Mouse (Mus musculus): ENCODE measurements around the gene Tbc1d10a. TPM values are rescaled to one million over a fixed set of nuclear protein-coding genes. Genes with fewer than 3 reads are reported as not detected.

Gene Tbc1d10a
- polyA plus RNA-seq, 1 experiment from 2014 or later, result 25.4 TPM

DNA sequence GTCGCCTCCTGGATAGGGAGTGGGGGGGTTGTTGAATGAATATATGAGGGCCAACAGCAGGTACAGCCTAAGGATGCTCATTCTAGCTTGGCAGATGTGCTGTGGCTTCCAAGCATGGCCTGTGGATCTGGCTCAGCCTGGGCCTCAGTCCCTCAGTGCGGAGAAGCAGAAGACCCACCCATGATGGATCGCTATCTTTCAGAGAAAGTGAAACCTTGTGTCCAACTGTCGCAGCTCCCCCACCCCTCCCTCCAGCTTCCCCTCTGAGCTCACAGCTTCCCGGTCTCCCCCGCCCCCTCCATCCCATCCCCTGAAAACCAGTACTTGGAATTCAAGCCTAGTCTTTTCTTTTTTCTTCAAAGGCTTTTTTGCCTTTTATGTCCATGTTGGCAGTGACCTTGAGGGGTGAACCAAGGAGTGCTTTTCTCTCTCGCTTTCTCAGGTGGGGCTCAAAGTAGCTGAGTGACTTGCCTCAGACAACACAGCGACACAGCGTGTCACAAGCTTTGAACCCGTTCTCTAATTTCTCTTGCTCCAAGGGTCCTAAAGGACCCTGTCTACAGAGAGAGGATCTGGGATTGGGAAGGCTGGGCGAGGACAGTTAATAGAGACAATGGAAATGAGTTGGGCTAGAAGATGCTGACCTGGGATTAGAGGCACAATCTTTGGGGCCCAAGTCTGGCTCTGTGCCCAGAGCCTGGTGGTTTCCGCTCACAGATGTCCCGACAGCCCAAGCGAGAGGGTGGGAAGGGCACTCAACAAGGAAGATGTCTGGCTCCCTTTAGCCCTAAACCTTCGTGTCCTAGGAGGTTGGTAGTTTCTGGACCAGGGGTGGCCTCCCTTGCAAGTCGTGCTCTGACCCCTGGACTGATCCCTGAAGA, 49.3 kb downstream of the Tbc1d10a start, which contains the start of gene Osm:
Gene Osm (plus strand): TSS at position 756 of the 881 bp plus-strand sequence.
- H3K9me3 ChIP-seq, result no peaks in the 10 kb centered on the region; the same call in 1 of the 2 replicates
- no peak within 1 kb of the TSS for H3K27ac ChIP-seq
- DNase-seq (ENCODE audit: extremely low spot score, low spot score), result no peak
- H3K4me3 ChIP-seq, result no peak within 1 kb of the TSS
- H3K27me3 ChIP-seq (ENCODE audit: poor library complexity, severe bottlenecking), result no peaks in the 10 kb centered on the region
- 86% methylated on average over 16 of the region's 16 CpGs for WGBS
- H3K36me3 ChIP-seq (replicated peaks), result no peaks in the 10 kb centered on the region
- H3K4me1 ChIP-seq, result peaks cover 8% of the 10 kb centered on the region

DNA sequence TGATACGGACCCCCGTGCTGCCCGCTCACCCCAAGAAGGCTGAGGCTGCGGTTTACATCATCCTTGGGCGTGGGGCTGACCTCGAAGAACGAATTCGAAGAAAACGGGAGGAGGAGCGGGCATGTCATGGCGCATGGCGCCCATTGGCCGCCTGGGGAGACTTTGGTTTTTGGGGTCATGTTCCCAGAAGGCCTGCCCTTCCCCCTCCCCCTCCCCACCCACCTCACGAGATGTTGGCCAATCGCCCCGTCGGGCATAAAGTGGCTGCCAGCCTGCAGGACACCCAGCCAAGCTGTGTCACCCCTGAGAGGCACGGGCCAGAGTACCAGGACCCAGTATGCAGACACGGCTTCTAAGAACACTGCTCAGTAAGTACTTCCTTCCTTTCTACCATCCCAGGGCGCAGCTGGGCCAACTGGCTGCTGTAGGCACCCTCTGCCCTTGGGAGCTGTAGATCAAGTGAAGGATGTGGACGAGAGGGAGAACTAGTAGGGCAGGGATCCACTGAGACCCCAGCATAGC, 50.0 kb downstream of the Tbc1d10a start:
- H3K27me3 ChIP-seq (ENCODE audit: poor library complexity, severe bottlenecking), result no peaks in the 10 kb centered on the region
- no peak for DNase-seq (ENCODE audit: extremely low spot score, low spot score)
- no peak overlapping the region for H3K4me3 ChIP-seq
- WGBS, result 94% methylated on average over 21 of the region's 21 CpGs
- H3K27ac ChIP-seq, result no peak overlapping the region
- no peaks in the 10 kb centered on the region; the same call in 1 of the 2 replicates for H3K9me3 ChIP-seq
- H3K4me1 ChIP-seq, result peaks cover 8% of the 10 kb centered on the region
- no peaks in the 10 kb centered on the region for H3K36me3 ChIP-seq (replicated peaks)

DNA sequence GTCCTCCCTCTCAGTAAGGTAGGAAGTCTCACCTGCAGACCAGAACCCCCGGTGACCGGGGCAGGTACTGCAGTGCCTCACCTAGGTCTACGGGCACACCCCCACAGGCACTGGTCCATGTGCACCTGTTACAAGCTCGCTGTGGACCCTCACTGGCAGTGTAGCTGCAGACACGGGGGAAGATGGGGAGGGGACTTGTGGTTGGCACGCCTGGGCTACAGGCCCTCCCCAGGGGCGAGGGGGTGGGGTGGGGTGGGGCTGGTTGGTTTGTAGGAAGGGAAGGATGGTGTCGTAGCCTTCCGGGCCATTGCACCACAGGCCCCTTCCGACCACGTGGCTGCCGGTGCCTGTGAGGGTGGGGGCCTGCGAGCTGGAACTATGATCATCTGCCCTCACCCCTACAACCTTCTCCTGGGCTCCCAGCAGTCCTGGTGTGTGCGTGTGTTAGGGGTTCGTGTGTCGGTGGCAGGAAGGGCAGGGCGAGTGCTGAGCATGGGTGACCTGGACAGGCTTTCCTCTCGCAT, 50.9 kb downstream of the Tbc1d10a start:
- Histone ChIP-seq H3K27ac (no peak overlapping the region), H3K4me1 (peaks cover 8% of the 10 kb centered on the region), H3K36me3 (replicated peaks) (no peaks in the 10 kb centered on the region), H3K27me3 (ENCODE audit: poor library complexity, severe bottlenecking) (no peaks in the 10 kb centered on the region), H3K4me3 (no peak overlapping the region), H3K9me3 (no peaks in the 10 kb centered on the region; the same call in 1 of the 2 replicates)
- no peak for DNase-seq (ENCODE audit: extremely low spot score, low spot score)
- 86% methylated on average over 18 of the region's 18 CpGs for WGBS

DNA sequence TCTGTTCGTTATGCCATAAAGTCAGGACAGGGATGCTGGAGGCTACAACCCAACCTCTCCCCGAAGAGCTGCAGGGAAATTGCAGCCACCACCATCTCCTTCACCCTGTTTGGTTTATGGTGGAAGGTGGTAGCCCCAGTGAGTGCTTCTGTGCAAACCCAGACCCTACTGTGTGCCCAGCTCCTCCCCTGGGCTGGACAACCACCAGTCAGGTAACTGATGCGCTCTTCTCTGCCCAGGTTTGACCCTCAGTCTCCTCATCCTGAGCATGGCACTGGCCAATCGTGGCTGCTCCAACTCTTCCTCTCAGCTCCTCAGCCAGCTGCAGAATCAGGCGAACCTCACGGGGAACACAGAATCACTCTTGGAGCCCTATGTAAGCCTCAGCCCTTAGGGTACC, 51.6 kb downstream of the Tbc1d10a start:
- H3K4me1 ChIP-seq, result peaks cover 8% of the 10 kb centered on the region
- H3K9me3 ChIP-seq, result no peaks in the 10 kb centered on the region; the same call in 1 of the 2 replicates
- no peak overlapping the region for H3K27ac ChIP-seq
- 85% methylated on average over 6 of the region's 6 CpGs for WGBS
- H3K36me3 ChIP-seq (replicated peaks), result no peaks in the 10 kb centered on the region
- no peaks in the 10 kb centered on the region for H3K27me3 ChIP-seq (ENCODE audit: poor library complexity, severe bottlenecking)
- no peak for DNase-seq (ENCODE audit: extremely low spot score, low spot score)
- no peak overlapping the region for H3K4me3 ChIP-seq

DNA sequence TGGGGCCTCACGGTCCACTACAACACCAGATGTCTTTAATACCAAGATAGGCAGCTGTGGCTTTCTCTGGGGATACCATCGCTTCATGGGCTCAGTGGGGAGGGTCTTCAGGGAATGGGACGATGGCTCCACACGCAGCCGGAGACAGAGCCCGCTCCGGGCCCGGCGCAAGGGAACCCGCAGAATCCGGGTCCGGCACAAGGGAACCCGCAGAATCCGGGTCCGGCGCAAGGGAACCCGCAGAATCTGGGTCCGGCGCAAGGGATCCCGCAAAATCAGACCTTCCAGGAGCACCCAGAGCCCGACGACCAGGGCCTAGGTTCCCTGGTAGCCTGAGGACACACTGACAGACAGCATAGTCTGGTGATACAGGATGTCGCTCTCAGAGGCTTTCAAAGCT, 53.1 kb downstream of the Tbc1d10a start:
- DNase-seq (ENCODE audit: extremely low spot score, low spot score), result no peak
- Histone ChIP-seq H3K4me3 (no peak overlapping the region), H3K9me3 (no peaks in the 10 kb centered on the region; the same call in 1 of the 2 replicates), H3K27me3 (ENCODE audit: poor library complexity, severe bottlenecking) (no peaks in the 10 kb centered on the region), H3K27ac (no peak overlapping the region), H3K4me1 (peaks cover 8% of the 10 kb centered on the region), H3K36me3 (replicated peaks) (no peaks in the 10 kb centered on the region)
- WGBS, result 94% methylated on average over 23 of the region's 23 CpGs

DNA sequence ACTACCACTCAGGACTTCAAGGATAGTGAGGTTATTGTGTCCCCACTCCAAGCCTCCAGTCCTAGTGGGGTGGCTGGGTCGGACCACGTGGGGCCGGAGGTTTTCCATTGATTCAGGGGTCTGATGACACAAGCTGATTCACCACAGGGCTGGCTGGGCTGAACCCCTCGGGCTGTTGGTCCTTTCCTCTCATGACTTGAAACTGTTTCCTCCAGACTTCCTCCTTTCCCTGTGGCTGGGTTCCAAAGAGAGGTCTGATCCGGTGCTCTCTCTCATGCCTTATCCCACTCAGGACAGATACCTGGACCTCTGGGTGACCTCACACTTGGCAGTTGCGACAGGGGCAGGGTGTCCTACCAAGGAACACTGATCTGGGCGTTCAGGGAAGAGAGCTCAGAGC, 53.6 kb downstream of the Tbc1d10a start:
- WGBS, result 84% methylated on average over 7 of the region's 7 CpGs
- H3K36me3 ChIP-seq (replicated peaks), result no peaks in the 10 kb centered on the region
- H3K27me3 ChIP-seq (ENCODE audit: poor library complexity, severe bottlenecking), result no peaks in the 10 kb centered on the region

DNA sequence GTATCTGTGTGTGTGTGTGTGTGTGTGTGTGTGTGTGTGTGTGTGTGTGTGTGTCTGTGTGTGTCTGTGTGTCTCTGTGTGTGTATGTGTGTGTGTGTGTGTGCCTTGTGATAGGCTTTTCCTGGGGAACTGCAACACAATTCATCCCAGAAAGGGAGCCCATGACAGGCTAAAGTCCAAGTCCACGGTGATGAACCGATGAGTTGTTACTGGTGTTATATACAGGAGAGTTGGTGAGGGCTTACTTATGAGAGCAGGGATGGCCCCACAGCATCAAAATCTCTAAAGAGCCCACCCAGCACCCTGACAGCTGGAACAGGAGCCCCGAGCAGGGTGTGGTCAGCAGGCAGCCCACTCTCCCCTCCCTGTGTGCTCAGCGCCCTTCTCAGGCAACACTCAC, 54.6 kb downstream of the Tbc1d10a start:
- H3K27me3 ChIP-seq (ENCODE audit: poor library complexity, severe bottlenecking), result no peaks in the 10 kb centered on the region
- WGBS, result 79% methylated on average over 4 of the region's 4 CpGs
- no peak for DNase-seq (ENCODE audit: extremely low spot score, low spot score)

More for the DNA sequence above, 53.6 kb downstream of the Tbc1d10a start:
- Histone ChIP-seq H3K4me1 (peaks cover 8% of the 10 kb centered on the region), H3K4me3 (no peak overlapping the region), H3K9me3 (no peaks in the 10 kb centered on the region; the same call in 1 of the 2 replicates), H3K27ac (no peak overlapping the region)
- DNase-seq (ENCODE audit: extremely low spot score, low spot score), result no peak

DNA sequence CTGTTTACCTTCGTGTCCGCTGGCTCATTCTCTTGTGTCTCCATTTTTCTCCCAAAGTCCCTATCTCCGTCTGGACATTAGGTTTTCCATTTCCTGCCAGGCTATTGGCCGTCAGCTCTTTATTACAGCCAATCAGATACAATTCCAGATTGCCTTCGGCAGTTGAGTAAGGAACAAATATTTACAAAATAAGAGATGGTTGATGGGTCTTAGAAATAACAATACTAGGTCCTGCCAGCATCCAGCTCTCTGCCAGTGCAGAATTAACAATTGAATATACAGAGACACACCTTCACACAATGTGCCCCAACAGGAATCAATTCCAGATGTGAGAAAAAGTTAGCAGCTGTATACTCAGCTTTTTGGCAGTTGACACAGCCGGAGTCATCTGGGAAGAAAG, 59.5 kb downstream of the Tbc1d10a start:
- no peaks in the 10 kb centered on the region for H3K27me3 ChIP-seq (ENCODE audit: poor library complexity, severe bottlenecking)
- 0 out of 2 replicates have a peak, but pooled peaks cover 2% of the 10 kb centered on the region for H3K4me1 ChIP-seq
- 78% methylated on average over 6 of the region's 6 CpGs for WGBS
- H3K9me3 ChIP-seq, result no peaks in the 10 kb centered on the region
- DNase-seq (ENCODE audit: extremely low spot score, low spot score), result no peak
- H3K4me3 ChIP-seq, result no peak overlapping the region
- H3K27ac ChIP-seq, result no peak overlapping the region
- H3K36me3 ChIP-seq (replicated peaks), result no peaks in the 10 kb centered on the region

More for the DNA sequence above, 54.6 kb downstream of the Tbc1d10a start:
- H3K9me3 ChIP-seq, result no peaks in the 10 kb centered on the region; the same call in 1 of the 2 replicates
- H3K4me3 ChIP-seq, result no peak overlapping the region
- no peak overlapping the region for H3K27ac ChIP-seq
- H3K36me3 ChIP-seq (replicated peaks), result no peaks in the 10 kb centered on the region
- peaks cover under 1% of the 10 kb centered on the region; the same call in 1 of the 2 replicates for H3K4me1 ChIP-seq

DNA sequence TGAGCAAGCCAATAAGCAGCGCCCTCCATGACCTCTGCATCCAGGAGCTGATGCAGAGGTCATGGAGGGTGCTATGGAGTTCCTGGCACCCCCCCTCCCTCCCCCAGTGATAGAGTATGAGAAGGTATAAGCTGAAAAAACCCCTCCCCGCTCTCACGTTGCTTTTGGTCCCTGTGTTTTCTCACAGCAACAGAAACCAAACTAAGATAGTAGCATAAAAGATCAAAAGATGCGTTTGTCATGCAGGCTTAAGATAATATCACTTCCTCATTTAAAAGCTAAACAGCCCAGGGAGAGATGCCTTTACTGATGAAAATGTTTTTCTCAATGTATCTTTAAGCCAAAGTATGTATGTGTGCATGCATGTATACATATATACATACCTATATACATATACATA, 60.0 kb downstream of the Tbc1d10a start:
- H3K9me3 ChIP-seq, result no peaks in the 10 kb centered on the region
- DNase-seq (ENCODE audit: extremely low spot score, low spot score), result no peak
- no peaks in the 10 kb centered on the region for H3K27me3 ChIP-seq (ENCODE audit: poor library complexity, severe bottlenecking)
- no peak overlapping the region for H3K4me3 ChIP-seq
- H3K27ac ChIP-seq, result no peak overlapping the region
- 81% methylated on average over 4 of the region's 4 CpGs for WGBS
- no peaks in the 10 kb centered on the region for H3K36me3 ChIP-seq (replicated peaks)
- 0 out of 2 replicates have a peak, but pooled peaks cover 2% of the 10 kb centered on the region for H3K4me1 ChIP-seq

DNA sequence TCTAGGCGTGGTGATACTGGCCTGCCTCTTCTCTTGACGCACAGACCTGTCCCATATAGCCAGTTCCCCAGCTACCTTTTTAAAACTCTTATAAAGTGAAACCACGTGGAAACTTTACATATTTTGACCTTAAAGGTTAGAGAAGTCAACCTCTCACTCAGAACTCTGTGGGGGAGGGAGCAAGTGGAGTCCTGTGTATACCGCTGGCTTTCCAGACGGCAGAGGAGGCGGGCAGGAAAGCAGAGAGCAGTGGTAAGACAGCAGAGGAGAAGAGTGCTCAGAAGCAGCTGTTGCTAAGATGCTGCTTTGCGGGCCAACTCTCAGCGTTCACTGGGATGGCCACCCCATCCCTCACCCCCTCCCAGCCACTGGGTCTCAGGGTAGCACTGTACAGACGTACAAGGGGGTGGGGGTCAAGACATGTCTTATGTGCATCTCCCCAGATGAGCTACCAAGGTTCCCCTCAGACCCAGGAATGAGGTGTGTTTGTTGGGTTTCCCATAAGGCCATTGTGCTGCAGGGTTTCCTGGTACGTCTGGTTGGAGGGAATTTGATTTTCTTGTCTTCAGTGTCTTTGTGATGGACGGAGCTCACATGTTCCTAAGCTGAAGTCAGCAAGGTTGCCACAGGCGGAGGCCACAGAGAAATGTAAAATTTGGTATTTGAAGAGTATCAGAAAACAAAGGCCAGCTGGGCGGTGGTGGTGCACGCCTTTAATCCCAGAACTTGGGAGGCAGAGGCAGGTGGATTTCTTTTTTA, 60.8 kb downstream of the Tbc1d10a start:
- no peak overlapping the region for H3K27ac ChIP-seq
- H3K4me3 ChIP-seq, result no peak overlapping the region
- H3K27me3 ChIP-seq (ENCODE audit: poor library complexity, severe bottlenecking), result no peaks in the 10 kb centered on the region
- 80% methylated on average over 14 of the region's 14 CpGs for WGBS
- no peaks in the 10 kb centered on the region for H3K36me3 ChIP-seq (replicated peaks)
- H3K4me1 ChIP-seq, result 0 out of 2 replicates have a peak, but pooled peaks cover 2% of the 10 kb centered on the region
- DNase-seq (ENCODE audit: extremely low spot score, low spot score), result no peak
- H3K9me3 ChIP-seq, result no peaks in the 10 kb centered on the region

DNA sequence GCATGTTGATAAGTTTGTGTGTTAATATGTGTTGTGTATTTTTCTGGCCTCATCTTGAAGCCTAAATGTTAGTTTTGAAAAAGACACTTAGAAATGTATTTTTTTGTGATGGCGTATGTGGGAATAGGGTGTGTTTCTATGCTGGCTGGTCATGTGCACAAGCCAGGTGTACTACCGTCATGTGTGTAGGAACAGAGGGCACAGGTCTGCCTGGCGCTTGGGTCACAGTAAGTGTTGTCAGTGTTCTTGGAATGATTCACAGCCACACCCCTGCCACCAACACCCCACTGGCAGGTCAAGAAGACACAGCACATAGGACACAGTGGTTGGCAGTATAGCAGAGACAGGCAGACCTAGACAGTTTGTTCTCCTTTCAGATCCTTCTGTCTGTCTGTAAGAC, 62.6 kb downstream of the Tbc1d10a start:
- WGBS, result 92% methylated on average over 3 of the region's 3 CpGs
- Histone ChIP-seq H3K27me3 (ENCODE audit: poor library complexity, severe bottlenecking) (no peaks in the 10 kb centered on the region), H3K27ac (no peak overlapping the region), H3K9me3 (no peaks in the 10 kb centered on the region), H3K36me3 (replicated peaks) (no peaks in the 10 kb centered on the region), H3K4me3 (no peak overlapping the region), H3K4me1 (0 out of 2 replicates have a peak, but pooled peaks cover 2% of the 10 kb centered on the region)
- no peak for DNase-seq (ENCODE audit: extremely low spot score, low spot score)

DNA sequence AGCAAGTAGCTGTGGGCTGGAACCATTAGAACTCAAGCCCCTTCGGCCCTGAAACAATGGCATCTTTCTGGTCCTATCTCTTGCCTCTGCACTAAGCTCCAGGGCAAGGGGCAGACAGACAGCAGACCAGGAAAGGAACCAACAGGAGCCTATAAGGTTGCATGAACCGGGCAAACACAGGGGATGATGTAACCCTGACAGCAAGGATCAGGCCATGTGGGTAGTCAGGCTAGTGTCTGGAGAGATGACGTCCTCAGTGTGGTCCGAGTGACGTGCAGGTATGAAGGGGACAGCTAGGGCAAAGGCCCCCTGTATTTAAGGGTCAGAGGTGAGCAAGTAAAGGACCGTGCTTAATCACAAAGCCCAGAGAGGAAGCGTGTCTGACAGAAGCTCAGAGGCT, 63.7 kb downstream of the Tbc1d10a start:
- no peaks in the 10 kb centered on the region for H3K36me3 ChIP-seq (replicated peaks)
- 81% methylated on average over 7 of the region's 7 CpGs for WGBS
- no peak for DNase-seq (ENCODE audit: extremely low spot score, low spot score)
- H3K27ac ChIP-seq, result no peak overlapping the region
- H3K4me3 ChIP-seq, result no peak overlapping the region
- H3K27me3 ChIP-seq (ENCODE audit: poor library complexity, severe bottlenecking), result no peaks in the 10 kb centered on the region
- 0 out of 2 replicates have a peak, but pooled peaks cover 2% of the 10 kb centered on the region for H3K4me1 ChIP-seq
- no peaks in the 10 kb centered on the region for H3K9me3 ChIP-seq
